Mouse (Mus musculus) adrenal gland, postnatal 10 days (tissue): ENCODE results near the gene Sms. TPM values are rescaled to one million over a fixed set of nuclear protein-coding genes. Genes with fewer than 3 reads are reported as not detected.

Experiments used
- DNase-seq: peaks from one replicate; pipeline ENCODE4 v3.0.0; 2021; ENCODE audit warnings: mixed read lengths
- total RNA-seq, 2 experiments: library from RNA; stranded (reverse); gene quantifications; 2 replicates each; pipeline ENCODE4 v1.2.3; 2021

Sms gene
- total RNA-seq, 2 experiments from 2014 or later = 14.9 to 22.7 TPM

- peak; percentile 66 for DNase-seq
Measured at GRCm38 (mm10) chrX:157454430-157454829, 37.7 kb downstream of the Sms start.

- DNase-seq = no peak
Measured at GRCm38 (mm10) chrX:157449000-157449399, 43.1 kb downstream of the Sms start.

- DNase-seq = no peak
Measured at GRCm38 (mm10) chrX:157447431-157447830, 44.7 kb downstream of the Sms start.

GRCm38 (mm10) chrX:157434768-157435167 lies 57.3 kb downstream of the Sms start:
- no peak for DNase-seq

- no peak for DNase-seq
Measured at GRCm38 (mm10) chrX:157419451-157419850, 72.6 kb downstream of the Sms start.

GRCm38 (mm10) chrX:157415212-157415611 lies 76.9 kb downstream of the Sms start, which contains the start of gene Phex:
Gene Phex (minus strand): TSS chrX:157415312.
- DNase-seq = no peak

GRCm38 (mm10) chrX:157404919-157405318 lies 87.2 kb downstream of the Sms start:
- peak; percentile 4 for DNase-seq

Other genes starting within 250 kb of the Sms start
- 1 to 10 TPM in 1 of 2 experiments, under 1 TPM in 1; 0.30 to 3.1 TPM for gene Phex, start 77.0 kb downstream of the Sms start, total RNA-seq
- 1 to 10 TPM in 1 of 2 experiments, not detected in 1; 1.5 TPM for gene Yy2, start 76.7 kb upstream of the Sms start, total RNA-seq
- 10 to 100 TPM; 22.0 to 22.9 TPM for gene Mbtps2, start 106.4 kb upstream of the Sms start, total RNA-seq
- gene Smpx, start 206.6 kb upstream of the Sms start, total RNA-seq = 10 to 100 TPM; 18.6 to 63.5 TPM